Mouse (Mus musculus) cerebellum, adult 8-10 months (tissue): ENCODE measurements around the gene Xcl1.

Experiments used
- DNase-seq: peaks from one replicate; pipeline ENCODE4 v3.0.0; 2022

Xcl1 gene

GRCm38 (mm10) chr1:164900696-164901095 is 34.6 kb downstream of the Xcl1 start:
- peak; percentile 24 for DNase-seq

- no peak for DNase-seq
Measured at GRCm38 (mm10) chr1:164900226-164900625, 35.1 kb downstream of the Xcl1 start.

GRCm38 (mm10) chr1:164899506-164899905 is 35.8 kb downstream of the Xcl1 start:
- no peak for DNase-seq

GRCm38 (mm10) chr1:164898846-164899351 is 36.4 kb downstream of the Xcl1 start:
- peak; percentile 92 for DNase-seq

- DNase-seq, result peak; percentile 7
Measured at GRCm38 (mm10) chr1:164897163-164897817, 38.0 kb downstream of the Xcl1 start.

- peak; percentile 43 for DNase-seq
Measured at GRCm38 (mm10) chr1:164896211-164897145, 38.8 kb downstream of the Xcl1 start.

- no peak for DNase-seq
Measured at GRCm38 (mm10) chr1:164895806-164896205, 39.5 kb downstream of the Xcl1 start.

- DNase-seq, result no peak
Measured at GRCm38 (mm10) chr1:164890366-164890765, 45.0 kb downstream of the Xcl1 start.

GRCm38 (mm10) chr1:164888563-164888962 is 46.8 kb downstream of the Xcl1 start:
- DNase-seq, result no peak

GRCm38 (mm10) chr1:164887775-164888174 is 47.6 kb downstream of the Xcl1 start:
- no peak for DNase-seq

- DNase-seq, result no peak
Measured at GRCm38 (mm10) chr1:164881891-164882290, 53.4 kb downstream of the Xcl1 start.
